Mouse (Mus musculus) kidney, adult 2 months (tissue): ENCODE data around the gene Wscd2.

ENCODE experiments used
- CTCF ChIP-seq: fragments of 200-500 bp; conservative IDR thresholded peaks from 2 replicates; pipeline ENCODE4 v1.5.1; 2011; ENCODE audit warnings: low read depth, mild to moderate bottlenecking, control low read depth, low read length, moderate library complexity, mixed read lengths; ENCODE audit not compliant: insufficient read depth, insufficient read length
- POLR2A ChIP-seq: fragments of 200-500 bp; IDR thresholded peaks from one replicate; pipeline ENCODE4 v1.6.1; 2011; ENCODE audit warnings: low read depth, low read length, control low read depth

GRCm38 (mm10) chr5:113489617-113490016 lies 516 bp upstream of the Wscd2 start:
- TF ChIP-seq CTCF (no peak), POLR2A (no peak)
